Mouse (Mus musculus) liver (tissue): ENCODE data around the gene Cltc.

Experiments
- DNase-seq: peaks from one replicate; pipeline ENCODE4 v3.0.0-alpha.2; 2020; ENCODE audit warnings: mixed read lengths

The Cltc gene

GRCm38 (mm10) chr11:86644553-86644952 lies 112.8 kb downstream of the Cltc start:
- DNase-seq = no peak
